Mouse (Mus musculus) heart, adult 2 months (tissue): Measurements from ENCODE around the gene Unc93b1.

Experiments used
- EP300 ChIP-seq: fragments of 200-500 bp; IDR thresholded peaks from 2 replicates; pipeline ENCODE4 v1.6.1; 2011; ENCODE audit warnings: low read depth, low read length, control low read depth; ENCODE audit not compliant: insufficient read depth
- POLR2A ChIP-seq: fragments of 200-500 bp; IDR thresholded peaks from 2 replicates; pipeline ENCODE4 v1.6.1; 2011; ENCODE audit warnings: mild to moderate bottlenecking, low read depth, low read length, control low read depth; ENCODE audit not compliant: insufficient read depth

GRCm38 (mm10) chr19:3945872-3946564, 11.0 kb downstream of the Unc93b1 start:
- TF ChIP-seq EP300 (peak; percentile 88), POLR2A (no peak)
